Mouse (Mus musculus): ENCODE measurements around the gene Nr2c2.

Nr2c2 gene

DNA sequence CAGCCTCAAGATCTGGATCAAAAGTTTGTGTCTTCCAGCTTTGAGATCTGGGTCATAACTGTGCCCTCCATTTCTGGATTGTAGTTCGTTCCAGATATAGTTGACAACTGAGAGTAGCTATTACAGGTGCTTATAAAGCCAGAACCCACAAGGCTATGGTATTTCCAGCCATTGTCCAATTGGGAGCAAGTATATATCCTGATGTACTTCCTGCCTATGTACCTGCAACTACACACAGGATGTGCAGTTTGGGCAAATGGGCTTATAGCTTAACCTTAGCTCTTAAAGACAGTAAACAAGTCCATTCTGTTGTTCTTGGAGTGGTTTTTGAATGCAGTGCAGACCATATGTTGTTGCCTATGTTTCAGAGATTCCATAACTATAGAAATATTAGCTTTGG is 40.3 kb downstream of the Nr2c2 start:
- DNase-seq = no peak

DNA sequence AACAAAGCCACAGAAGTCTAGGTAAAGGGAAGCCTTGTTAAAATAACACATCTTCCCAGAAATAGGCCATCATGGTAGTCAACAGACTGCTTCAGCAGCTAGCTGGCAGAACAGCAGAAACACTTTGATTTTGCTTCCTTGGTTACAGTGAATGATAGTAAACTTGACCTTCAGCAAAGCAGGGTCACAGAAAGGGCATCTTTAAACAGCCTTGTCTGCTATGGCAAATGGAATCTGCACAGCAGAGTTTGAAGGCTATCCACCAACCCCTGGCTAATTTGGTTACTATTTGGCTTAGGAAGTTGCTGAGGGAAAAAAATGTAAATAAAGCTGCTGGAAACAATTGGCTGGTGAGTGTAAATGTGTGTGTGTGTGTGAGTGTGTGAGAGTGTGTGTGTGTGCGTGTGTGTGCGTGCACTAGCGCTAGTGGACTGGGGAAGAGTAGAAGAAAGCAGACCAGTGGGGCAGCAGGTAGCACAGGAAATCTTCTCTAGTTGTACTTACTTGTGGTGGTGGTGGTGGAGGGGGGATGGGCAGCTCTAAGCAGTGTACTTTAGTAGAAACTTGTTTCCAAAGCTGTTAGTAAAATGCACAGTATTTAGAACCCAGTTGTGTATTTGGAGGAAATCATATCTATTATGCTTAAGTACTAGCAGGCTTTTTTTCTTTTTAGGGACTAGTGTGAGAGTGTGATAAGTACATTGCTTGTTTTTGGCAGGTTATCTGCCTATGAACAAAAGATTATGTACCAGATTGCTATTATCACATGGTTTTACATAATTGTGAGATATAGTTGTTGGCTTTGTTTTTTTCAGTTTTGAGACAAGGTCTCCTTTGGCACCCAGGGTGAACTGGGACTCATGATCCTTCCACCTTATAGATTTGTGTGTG is 41.1 kb downstream of the Nr2c2 start:
- DNase-seq = peak; percentile 7

DNA sequence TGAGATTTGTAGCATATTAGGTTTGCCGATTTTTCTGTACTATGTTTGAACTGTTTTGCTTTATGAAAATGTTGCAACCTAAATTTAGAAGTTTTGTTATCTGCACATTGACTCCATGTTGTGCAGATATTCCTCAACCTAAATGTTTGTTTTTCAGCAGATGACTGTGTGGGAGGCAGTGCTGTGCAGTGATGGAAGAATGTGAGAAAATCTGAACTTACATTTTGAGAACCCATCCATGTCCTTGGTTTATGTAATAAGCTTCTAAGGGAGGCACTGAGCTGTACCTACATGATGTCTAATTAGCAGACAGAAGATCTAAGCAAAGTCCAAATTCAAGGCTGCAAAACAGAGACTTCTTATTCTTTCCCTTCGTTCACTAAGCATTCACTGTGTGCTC is 42.4 kb downstream of the Nr2c2 start:
- DNase-seq = no peak

DNA sequence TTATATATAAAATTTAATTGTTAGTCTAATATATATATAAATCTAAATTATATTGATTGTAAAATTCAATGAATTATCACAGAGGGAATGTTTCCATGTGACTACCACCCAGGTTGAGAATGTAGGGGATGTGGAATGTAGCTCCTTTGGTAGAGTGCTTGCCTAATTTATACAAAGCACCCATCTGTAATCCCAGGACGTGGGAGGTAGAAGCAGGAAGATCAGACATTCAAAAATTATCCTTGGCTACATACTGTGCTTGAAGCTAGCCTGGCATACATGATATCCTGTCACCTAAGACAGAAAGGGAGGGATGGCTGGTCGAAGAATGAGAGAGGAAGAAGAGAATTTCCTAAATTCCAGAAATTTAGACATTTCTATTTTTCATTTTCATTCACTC is 45.2 kb downstream of the Nr2c2 start:
- DNase-seq = no peak

DNA sequence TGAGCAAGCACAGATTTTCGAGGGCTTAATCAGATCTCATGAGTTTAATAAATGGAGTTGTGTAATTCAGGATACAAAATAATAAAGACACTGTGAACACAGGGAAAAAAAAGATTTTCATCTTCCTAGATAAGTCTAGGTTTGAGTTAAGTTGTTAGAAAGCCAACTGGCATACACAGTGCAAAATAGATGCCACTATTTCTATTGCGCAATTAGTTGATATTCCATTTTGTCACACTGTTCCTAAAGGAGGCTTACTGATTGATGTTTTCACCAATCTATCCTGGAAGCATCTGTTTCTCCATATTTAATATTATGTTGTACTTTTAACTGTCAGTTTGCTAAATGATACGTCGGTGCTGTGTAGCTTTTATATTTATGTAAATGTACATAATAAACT is 54.7 kb downstream of the Nr2c2 start:
- no peak for DNase-seq

DNA sequence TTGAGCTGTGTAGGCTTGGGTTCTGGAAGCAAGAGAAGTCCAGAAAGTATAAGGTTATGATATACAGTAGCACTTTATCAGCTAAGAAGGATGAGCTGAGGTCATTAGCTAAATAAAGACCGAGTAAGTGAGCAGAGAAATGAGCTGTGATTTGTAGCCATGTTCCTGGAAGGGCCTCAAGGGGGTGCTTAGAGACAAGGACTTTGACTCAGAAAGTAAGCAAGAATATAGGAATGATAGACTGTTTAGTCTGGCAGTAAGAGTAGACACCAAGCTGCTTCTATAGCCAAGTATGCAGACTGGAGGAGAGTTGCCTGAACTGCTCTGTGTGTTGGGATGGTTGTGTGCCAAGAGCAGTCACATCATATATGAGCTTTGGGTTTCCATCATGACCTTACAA is 62.6 kb downstream of the Nr2c2 start:
- DNase-seq = no peak

DNA sequence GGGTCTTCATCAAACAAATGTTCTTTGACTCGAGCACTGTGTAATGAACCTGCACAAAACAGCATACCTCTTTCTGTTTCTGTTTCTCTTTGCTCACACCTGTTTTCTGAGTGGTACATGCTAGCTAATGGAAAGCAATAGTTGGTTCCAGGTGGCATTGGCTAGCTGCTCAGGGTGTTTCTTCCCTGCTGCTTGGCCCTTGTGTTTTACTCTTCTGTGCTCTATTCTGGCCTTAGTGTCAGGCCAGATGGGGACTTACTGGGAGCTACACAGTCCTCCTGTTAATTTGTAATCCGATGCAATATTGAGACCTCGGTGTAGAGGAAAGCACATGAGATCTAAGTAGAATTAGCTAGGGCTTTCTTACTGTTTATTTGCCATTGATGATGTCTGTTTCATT is 67.6 kb downstream of the Nr2c2 start:
- no peak for DNase-seq

DNA sequence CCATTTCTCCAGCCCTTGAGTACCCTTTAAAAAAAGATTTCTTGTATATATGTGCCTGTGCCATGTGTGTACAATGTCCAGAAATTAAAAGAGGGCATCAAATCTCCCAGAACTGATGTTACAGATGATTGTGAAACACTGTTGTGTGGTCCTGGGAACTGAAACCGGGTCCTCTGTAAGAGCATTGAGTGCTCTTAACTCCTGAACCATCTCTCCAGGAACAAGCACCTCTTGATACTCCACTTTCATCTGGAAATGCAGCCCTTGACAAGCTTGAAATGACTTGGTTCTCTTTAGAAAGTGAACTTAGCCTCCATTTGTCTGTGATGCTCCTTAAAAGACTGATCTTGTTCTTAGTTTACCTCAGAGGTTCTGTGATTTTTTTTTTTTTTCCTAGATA is 71.5 kb downstream of the Nr2c2 start:
- no peak for DNase-seq

DNA sequence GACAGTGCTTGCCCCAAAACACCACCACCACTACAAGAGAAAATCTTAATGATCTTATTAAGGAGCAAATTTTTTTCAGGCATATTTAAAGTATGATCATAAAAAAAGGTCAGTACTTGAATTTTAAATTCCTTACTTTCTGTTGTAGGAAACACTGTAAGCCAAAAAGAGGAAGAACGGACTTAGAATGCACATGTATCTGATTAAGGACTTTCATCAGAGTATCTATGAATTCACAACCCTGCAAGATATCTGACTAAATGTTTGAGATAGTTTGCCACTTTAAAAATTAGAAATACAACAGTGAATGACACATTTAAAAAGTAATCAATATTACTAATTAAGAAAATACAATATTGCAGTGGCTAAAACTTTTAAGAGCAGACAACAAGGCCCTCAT is 85.3 kb downstream of the Nr2c2 start:
- no peak for DNase-seq

DNA sequence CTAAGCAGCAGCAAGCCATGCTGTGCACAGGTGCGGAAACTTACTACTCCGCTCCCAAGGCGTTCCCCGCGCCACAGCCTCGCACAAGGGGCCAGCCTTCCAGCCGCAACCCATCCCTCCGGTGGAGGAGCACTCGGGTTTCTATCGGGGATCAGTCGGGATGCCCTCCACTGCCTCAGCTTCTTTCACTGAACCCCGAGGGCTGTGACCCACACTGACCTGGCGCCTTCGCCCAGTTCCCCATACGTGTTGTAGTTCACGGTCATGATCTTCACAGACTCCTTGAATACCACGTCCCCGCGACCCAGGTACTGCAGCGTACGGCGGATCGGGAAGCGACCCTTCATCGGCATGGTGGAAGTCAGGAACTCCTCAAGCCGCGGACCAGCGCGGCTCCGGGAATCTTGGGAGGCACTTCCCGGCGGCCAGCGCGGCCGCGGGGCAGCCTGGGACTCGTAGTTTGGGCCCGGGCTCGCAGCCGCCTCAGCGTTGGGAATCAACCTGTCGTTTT is 92.5 kb downstream of the Nr2c2 start, which contains the start of gene Mrps25:
Gene Mrps25 (minus strand): TSS at position 413 of the 511 bp plus-strand sequence.
- DNase-seq = peak; percentile 53

DNA sequence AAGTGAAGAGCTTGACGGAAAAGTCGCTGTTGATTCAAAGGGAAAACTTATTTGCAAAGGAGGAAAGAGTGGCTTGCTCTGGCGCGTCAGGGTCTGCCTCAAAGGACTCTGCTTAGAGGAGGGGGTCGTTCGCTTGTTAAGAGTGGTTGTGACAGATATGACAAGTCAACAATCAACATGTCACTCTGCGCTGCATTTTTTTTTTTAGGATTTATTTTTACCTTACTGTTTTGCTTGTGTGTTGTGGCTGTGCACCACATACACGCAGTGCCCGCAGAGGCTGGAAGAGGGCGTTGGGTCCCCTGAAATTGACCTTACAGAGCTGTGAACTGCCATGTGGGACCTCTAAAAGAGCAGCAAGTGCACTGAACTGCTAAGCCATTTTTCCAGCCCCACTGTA is 93.0 kb downstream of the Nr2c2 start:
- DNase-seq = no peak

DNA sequence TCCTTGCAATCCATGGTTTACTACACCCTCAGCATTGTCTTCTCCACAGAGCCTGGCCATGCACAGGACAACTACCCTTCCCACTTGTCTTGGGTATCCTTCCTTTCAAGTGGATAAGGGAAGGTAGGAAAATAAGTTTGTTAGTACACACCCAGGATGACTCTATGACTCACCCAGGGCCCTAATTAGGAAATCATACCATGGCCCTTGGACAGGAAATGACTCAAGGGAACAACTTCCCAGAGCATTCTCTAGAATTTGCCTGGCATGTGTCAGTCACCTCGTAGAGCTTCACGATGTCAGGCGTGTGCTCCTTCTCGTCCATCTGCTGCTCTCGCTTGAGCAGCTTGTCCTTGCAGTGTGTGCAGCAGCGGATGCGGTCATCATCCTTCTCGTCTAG is 108.2 kb downstream of the Nr2c2 start:
- no peak for DNase-seq

DNA sequence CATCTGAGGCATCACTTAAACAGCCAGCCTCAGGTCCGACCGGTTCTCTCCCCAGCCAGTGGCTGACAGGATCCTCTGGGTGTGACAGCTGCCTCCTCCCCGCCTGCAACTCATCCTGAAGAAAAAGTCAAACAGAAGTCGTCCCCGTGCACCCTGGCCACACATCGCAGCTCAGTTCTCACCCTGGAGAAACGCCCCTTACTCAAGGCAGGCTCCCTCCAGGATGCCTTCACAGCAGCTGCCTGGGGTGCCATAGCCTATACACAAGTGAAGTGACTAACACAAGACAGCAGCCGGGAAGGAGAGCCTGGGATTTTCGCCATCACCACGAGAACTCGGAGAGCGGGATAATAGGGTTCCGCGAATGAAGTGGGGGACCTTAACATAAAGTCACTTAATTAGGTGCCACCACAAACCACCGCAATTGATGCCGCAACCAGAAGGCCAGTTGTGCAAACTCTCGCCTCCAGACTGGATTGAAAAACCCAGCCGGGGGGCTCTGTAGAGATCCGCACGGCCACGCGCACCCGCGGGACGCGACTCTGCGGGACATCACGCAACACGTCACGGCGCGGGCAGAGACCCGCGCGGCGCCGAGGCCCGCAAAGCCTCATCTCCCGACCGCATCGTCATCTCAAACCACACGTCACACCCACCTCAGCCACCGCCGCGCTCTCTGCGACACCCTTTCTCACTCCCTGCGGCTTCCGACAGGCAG is 123.0 kb downstream of the Nr2c2 start:
- peak; percentile 25 for DNase-seq

DNA sequence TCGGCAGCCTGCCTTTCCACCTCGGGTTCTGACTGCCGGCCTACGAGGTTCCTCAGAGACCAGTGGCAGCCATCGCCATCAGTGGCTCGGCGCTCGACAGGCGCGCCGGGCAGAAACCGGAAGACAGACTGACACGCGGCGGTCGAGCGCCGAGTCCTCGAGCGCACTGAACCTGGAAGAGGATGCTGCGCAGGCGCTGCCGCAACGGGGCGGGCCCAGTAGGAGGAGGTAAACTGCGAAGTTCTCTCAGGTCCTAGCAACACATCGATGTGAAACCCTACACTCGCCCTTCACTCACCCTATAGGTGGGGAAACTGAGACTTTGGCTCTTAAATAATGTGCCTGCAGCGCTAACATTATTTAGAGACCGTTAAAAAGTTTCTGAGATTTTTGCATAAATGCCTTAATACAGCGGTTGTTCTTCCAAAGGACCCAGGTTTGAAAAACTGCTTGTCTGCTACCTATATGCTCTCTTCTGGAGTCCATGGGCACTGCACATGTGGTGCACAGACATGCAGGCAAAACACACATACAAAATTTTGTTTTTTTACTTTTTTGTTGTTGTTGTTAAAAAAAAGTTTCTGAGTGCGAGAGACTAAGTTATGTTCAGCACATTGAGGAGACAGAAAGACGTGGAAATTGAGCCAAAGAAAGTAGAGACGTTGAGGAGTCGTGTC is 123.7 kb downstream of the Nr2c2 start, which contains the start of gene Rbsn:
Gene Rbsn (minus strand): TSS at position 153 of the 677 bp plus-strand sequence.
- DNase-seq = peak; percentile 91

DNA sequence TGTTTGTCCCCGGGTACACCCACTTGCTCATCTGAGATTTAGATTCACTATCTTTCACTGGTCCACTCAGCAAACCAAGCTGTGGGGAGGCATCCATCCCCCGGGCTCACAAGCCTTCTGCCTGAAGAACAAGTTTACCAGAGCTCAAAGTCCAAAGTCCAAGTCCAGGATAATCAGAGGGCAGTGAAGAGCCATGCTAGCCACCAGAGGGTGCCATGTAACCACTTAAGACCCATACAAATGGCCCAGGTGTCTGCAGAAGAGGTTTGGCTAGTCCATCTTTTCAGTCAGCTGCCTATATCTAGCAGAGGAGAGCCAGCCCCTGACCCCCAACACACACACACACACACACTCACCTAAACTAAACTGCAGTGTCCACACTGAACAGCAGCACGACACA is 128.3 kb downstream of the Nr2c2 start:
- peak; percentile 9 for DNase-seq

DNA sequence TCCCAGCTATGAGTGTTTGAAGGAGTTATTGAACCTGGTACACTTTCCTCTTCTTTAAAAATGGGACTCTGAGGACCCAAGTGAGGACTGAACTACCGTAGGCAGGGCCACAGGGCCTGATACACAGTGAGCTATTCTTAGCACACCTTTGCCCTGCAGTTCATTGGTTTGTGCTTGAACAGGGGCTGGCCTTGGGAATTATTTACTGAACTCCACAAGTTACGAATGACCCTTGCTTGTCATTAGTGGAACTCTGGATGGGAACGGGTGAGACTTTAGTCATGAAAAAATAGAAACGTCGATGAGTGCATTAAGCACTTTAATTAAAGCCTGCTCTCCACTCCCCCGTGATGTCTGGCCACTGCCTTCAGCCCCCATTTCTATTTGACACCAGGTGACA is 130.4 kb downstream of the Nr2c2 start:
- no peak for DNase-seq

DNA sequence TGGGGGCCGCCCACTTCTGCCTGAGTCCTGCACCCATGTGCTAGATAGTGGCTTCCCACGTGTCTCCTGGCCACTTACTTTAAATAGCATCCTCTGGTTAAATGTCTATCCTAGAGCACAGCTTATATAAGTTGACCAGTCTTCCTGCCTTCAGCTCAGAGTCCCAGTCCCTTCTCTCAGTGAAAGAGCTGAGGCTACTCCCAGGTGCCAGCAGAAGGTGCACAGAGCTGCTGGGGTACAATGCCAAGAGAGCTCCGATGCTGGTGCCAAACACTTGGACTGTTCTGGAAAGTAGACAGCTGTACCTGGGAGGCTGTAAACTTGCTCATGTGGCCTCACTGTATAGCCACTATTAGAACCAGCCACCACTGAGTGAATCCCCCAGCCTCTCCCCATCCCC is 130.8 kb downstream of the Nr2c2 start:
- DNase-seq = no peak

Measured in thymus, postnatal 25 days (tissue).